Mouse (Mus musculus) midbrain, embryonic 14.5 days (tissue): ENCODE results near the gene Ncf1. TPM values are rescaled to one million over a fixed set of nuclear protein-coding genes. Genes with fewer than 3 reads are reported as not detected.

Experiments used
- ATAC-seq: fragments of 200-750 bp; cut with Nextera tagmentation; 2 replicates; pipeline ENCODE4 v1.8.0; 2017; ENCODE audit warnings: moderate number of reproducible peaks, moderate library complexity; ENCODE audit not compliant: low FRiP score, low TSS enrichment
- DNase-seq: peaks from one replicate; pipeline ENCODE4 v3.0.0-alpha.2; 2015
- H3K27ac ChIP-seq: fragments of 300-500 bp; sonication (generic); replicated peaks from 2 replicates; pipeline ENCODE4 v1.5.1; 2014; ENCODE audit warnings: mild to moderate bottlenecking, low read depth, low read length, moderate library complexity
- H3K27me3 ChIP-seq: fragments of 300-500 bp; sonication (generic); 2 replicates; pipeline ENCODE4 v1.6.1; 2014; ENCODE audit warnings: low read length, control low read depth, mixed read lengths; ENCODE audit not compliant: control insufficient read depth, insufficient read depth
- H3K36me3 ChIP-seq: fragments of 300-500 bp; sonication (generic); 2 replicates; pipeline ENCODE4 v1.6.1; 2014; ENCODE audit warnings: low read length, control low read depth; ENCODE audit not compliant: control insufficient read depth, insufficient read depth
- H3K4me1 ChIP-seq: fragments of 300-500 bp; sonication (generic); 2 replicates; pipeline ENCODE4 v1.6.1; 2014; ENCODE audit warnings: mild to moderate bottlenecking, antibody characterized with exemption, low read length, control low read depth; ENCODE audit not compliant: control insufficient read depth, insufficient read depth
- H3K4me2 ChIP-seq: fragments of 300-500 bp; sonication (generic); 2 replicates; pipeline ENCODE4 v1.6.1; 2014; ENCODE audit warnings: mild to moderate bottlenecking, low read length, moderate library complexity
- H3K4me3 ChIP-seq: fragments of 300-500 bp; sonication (generic); replicated peaks from 2 replicates; pipeline ENCODE4 v1.5.1; 2014; ENCODE audit warnings: low read depth, low read length
- H3K9ac ChIP-seq: fragments of 300-500 bp; sonication (generic); replicated peaks from 2 replicates; pipeline ENCODE4 v1.6.1; 2014; ENCODE audit warnings: mild to moderate bottlenecking, low read length, moderate library complexity
- H3K9me3 ChIP-seq: fragments of 300-500 bp; sonication (generic); 2 replicates; pipeline ENCODE4 v1.6.1; 2016; ENCODE audit warnings: low read length, control low read depth, mixed read lengths; ENCODE audit not compliant: control insufficient read depth
- WGBS: fragments of 180-500 bp; shearing (Covaris S2); extraction: QIAGEN DNeasy Blood & Tissue Kit; methylation state at CpG from one replicate; pipeline ENCODE4 v1.1.7; 2014; 5-methylcytosine and 5-hydroxymethylcytosine counted together
- polyA plus RNA-seq: library from polyadenylated mRNA; unstranded; fragments of >200 nt; fragmentation: Nextera tagmentation; extraction: Ambion mirVana; gene quantifications from 2 replicates; pipeline ENCODE4 v1.2.1, GENCODE M21; 2014

The Ncf1 gene
- polyA plus RNA-seq, 1 experiment from 2014 or later: 2.8 TPM

- Histone ChIP-seq H3K4me3 (no peak overlapping the region), H3K9me3 (no peaks in the 10 kb centered on the region), H3K4me2 (no peak overlapping the region), H3K27ac (no peak overlapping the region), H3K27me3 (no peaks in the 10 kb centered on the region), H3K36me3 (peaks cover 97% of the 10 kb centered on the region), H3K4me1 (no peaks in the 10 kb centered on the region), H3K9ac (no peak overlapping the region)
- no peak for DNase-seq
- no peak for ATAC-seq
- 98% methylated on average over 4 of the region's 4 CpGs for WGBS
Measured at GRCm38 (mm10) chr5:134251083-134251482, 21.7 kb upstream of the Ncf1 start.

GRCm38 (mm10) chr5:134250601-134251000 is 21.2 kb upstream of the Ncf1 start:
- Histone ChIP-seq H3K27me3 (no peaks in the 10 kb centered on the region), H3K4me3 (no peak overlapping the region), H3K36me3 (peaks cover 97% of the 10 kb centered on the region), H3K9ac (no peak overlapping the region), H3K9me3 (no peaks in the 10 kb centered on the region), H3K4me2 (no peak overlapping the region), H3K4me1 (no peaks in the 10 kb centered on the region), H3K27ac (no peak overlapping the region)
- DNase-seq (no peak), ATAC-seq (no peak)
- WGBS: 98% methylated on average over 3 of the region's 3 CpGs

- WGBS: 89% methylated on average over 8 of the region's 8 CpGs
- H3K27ac ChIP-seq: peak overlapping the region; percentile 49; the same call in 1 of the 2 replicates
- peaks cover 97% of the 10 kb centered on the region for H3K36me3 ChIP-seq
- H3K9ac ChIP-seq: no peak overlapping the region
- DNase-seq (no peak), ATAC-seq (no peak)
- H3K27me3 ChIP-seq: no peaks in the 10 kb centered on the region
- no peaks in the 10 kb centered on the region for H3K9me3 ChIP-seq
- H3K4me2 ChIP-seq: no peak overlapping the region
- H3K4me1 ChIP-seq: no peaks in the 10 kb centered on the region
- H3K4me3 ChIP-seq: no peak overlapping the region
Measured at GRCm38 (mm10) chr5:134249245-134249649, 19.8 kb upstream of the Ncf1 start.

DNA sequence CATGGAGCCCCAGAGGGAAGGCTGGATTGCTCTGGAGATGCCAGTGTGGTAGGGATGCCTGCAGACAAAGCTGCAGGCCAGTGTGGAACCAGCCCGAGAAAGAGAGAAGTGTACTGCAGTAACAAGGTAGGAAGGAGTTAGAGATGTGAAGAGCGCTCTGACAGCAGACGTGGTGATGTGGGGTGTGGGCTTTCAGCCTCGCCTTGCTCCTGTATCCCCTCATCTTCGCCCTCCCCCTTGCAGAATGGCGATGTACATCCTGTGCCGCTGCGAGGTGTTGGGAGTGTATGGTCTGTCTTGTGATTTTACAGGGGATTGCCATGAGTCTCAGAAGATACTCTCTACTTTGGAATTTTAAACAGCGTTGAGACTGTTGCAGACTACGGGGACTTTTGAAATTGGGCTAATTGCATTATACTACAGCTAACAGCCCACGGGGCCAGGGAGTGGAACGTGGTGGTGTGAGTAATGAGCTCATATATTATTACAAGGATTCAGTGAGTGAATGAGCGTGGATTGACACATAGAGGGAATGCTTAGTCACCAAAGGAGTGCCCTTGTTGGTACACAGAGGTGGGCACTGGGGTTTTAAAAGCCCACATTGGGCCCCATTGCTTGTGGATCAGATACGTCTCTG is 19.3 kb upstream of the Ncf1 start:
- Histone ChIP-seq H3K9ac (no peak overlapping the region), H3K4me2 (no peak overlapping the region), H3K4me1 (no peaks in the 10 kb centered on the region), H3K27ac (peak overlapping the region; percentile 49; the same call in 1 of the 2 replicates), H3K4me3 (no peak overlapping the region), H3K36me3 (peaks cover 97% of the 10 kb centered on the region), H3K9me3 (no peaks in the 10 kb centered on the region), H3K27me3 (no peaks in the 10 kb centered on the region)
- WGBS: 89% methylated on average over 14 of the region's 14 CpGs
- DNase-seq (no peak), ATAC-seq (no peak)

DNA sequence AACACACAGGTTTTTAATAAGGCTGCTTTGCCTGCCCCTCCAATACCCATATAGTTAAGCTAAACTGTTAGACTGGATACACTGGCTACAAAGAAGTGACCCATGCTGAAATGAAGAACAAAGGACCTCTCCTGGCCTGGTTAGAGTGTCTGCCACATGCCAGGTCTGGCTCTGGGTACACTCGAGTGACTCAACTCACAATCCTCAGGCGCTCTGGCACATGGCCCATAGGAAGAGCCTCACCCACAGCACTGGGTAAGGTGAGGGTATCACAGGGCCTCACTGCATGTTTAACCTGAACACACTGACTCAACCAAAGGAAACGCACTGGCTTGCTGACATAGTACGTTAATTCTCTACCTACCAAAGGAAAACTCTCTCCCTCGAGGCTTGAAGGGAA is 16.7 kb upstream of the Ncf1 start:
- DNase-seq (no peak), ATAC-seq (no peak)
- H3K9ac ChIP-seq: no peak overlapping the region
- H3K27me3 ChIP-seq: no peaks in the 10 kb centered on the region
- no peak overlapping the region for H3K4me3 ChIP-seq
- no peak overlapping the region for H3K4me2 ChIP-seq
- H3K27ac ChIP-seq: no peak overlapping the region
- H3K4me1 ChIP-seq: no peaks in the 10 kb centered on the region
- peaks cover 98% of the 10 kb centered on the region for H3K36me3 ChIP-seq
- H3K9me3 ChIP-seq: no peaks in the 10 kb centered on the region
- WGBS: 95% methylated on average over 5 of the region's 5 CpGs

DNA sequence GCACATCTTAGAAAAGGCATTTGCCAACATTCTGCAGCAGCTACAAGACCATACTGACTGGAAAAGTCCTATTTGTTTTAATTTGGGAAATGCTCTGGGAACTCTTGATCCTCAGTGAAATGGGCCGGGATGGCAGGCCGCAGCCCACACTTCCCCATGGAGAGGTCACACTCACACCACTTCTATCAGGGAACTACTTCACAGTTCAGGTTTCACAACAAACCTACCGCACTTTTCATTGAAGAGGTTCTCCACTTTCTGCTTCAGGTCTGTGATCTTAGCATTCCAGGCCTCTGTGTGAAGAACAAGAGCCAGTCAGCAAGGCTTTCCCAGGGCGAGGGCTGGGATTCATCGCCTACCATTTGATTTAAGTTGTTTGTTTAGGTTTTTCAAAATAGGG is 15.5 kb upstream of the Ncf1 start:
- no peaks in the 10 kb centered on the region for H3K9me3 ChIP-seq
- H3K4me3 ChIP-seq: no peak overlapping the region
- H3K9ac ChIP-seq: no peak overlapping the region
- WGBS: 98% methylated on average over 5 of the region's 5 CpGs
- H3K4me1 ChIP-seq: no peaks in the 10 kb centered on the region
- DNase-seq (no peak), ATAC-seq (no peak)
- no peak overlapping the region for H3K4me2 ChIP-seq
- H3K27ac ChIP-seq: no peak overlapping the region
- no peaks in the 10 kb centered on the region for H3K27me3 ChIP-seq
- H3K36me3 ChIP-seq: peaks cover 100% of the 10 kb centered on the region

- H3K27ac ChIP-seq: no peak overlapping the region
- H3K27me3 ChIP-seq: no peaks in the 10 kb centered on the region
- H3K4me3 ChIP-seq: no peak overlapping the region
- no peak for ATAC-seq
- no peak overlapping the region for H3K9ac ChIP-seq
- no peak for DNase-seq
- no peak overlapping the region for H3K4me2 ChIP-seq
- H3K36me3 ChIP-seq: peaks cover 100% of the 10 kb centered on the region
- no peaks in the 10 kb centered on the region for H3K4me1 ChIP-seq
- no peaks in the 10 kb centered on the region for H3K9me3 ChIP-seq
- 93% methylated on average over 26 of the region's 26 CpGs for WGBS
Measured at GRCm38 (mm10) chr5:134243661-134244436, 14.4 kb upstream of the Ncf1 start.

DNA sequence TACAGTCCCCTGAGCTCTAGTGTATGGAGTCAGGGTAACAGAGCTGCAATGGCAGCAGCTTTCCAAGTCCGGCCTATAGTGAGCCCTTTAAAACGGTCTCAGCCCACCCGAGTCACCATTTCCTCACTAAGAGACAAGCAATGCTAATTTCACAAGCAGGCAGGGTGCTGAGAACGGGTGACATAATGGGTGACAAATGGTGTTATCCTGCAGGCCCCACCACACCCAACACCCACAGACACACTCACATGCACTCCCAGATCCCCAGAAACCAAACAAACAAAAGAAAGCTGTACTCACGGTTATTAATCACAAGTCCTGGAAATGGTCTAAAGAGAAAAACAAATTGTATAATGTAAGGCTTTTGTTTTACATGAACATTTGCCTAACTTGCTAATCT is 12.4 kb upstream of the Ncf1 start:
- H3K27ac ChIP-seq: no peak overlapping the region
- H3K4me2 ChIP-seq: no peak overlapping the region
- no peak overlapping the region for H3K4me3 ChIP-seq
- H3K4me1 ChIP-seq: 0 out of 2 replicates have a peak, but pooled peaks cover 7% of the 10 kb centered on the region
- no peak overlapping the region for H3K9ac ChIP-seq
- H3K27me3 ChIP-seq: no peaks in the 10 kb centered on the region
- DNase-seq: no peak
- no peak for ATAC-seq
- WGBS: 89% methylated on average over 5 of the region's 5 CpGs
- no peaks in the 10 kb centered on the region for H3K9me3 ChIP-seq
- H3K36me3 ChIP-seq: peaks cover 100% of the 10 kb centered on the region
